Mouse (Mus musculus) adipocyte (in vitro differentiated cells): ENCODE results near the gene Ces1d.

Experiments
- DNase-seq: peaks from one replicate; pipeline ENCODE4 v3.0.0-alpha.2; 2016; ENCODE audit warnings: low spot score

Ces1d gene

DNA sequence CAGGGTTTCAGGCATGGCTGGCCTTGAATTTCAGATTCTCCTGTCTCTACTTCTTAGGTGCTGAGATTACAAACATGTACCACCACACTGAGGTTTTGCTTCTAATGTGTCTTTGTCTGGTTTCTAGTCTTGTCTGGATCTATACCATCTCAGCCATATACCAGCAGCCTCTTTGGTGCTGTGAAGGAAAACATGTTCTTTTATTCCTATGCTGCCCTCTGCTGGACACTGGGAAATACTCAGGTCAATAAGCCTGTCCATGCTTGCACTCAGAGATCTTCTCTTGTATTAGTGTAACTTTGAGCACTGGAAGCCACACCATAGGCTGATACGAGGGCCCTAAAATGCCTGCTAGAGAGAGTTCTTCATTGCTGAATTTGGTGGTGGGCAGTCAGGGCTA lies 56.9 kb downstream of the Ces1d start:
- DNase-seq = peak; percentile 78

GRCm38 (mm10) chr8:93132196-93132595 lies 65.4 kb downstream of the Ces1d start:
- DNase-seq = no peak

DNA sequence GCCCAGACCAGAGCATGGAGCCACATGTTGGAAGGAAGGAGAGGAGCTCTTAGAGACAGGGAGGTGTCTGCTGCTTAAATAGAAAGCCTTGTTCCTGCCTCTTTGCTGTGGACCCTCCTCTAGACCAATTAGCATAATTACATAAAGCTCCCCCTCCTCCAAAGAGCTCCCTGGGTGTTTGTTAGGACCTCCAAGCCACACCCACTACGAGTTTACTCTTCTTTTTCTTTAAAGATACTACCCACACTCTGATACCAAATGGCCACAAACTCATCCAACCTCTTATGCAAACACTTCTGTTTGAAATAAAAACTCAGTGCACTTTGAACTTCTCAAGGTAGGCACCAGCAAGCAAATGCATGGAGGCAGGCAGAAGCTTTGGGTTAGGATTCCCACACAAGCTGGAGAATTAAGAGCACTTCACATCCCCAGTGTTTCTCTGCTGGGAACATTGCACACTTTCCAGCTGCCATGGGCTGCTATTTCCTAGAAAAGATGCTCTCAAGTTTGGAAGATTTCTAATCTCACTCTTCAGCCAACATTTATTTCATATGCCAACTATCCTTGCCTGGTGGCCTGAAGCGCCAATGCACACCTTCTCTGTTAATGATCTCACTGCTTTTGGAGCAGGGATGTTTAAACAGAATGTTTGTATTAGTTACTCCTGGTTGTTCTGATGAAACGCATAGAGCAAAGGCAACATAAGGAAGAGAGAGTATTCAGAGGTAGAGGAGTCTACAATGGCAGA lies 66.2 kb downstream of the Ces1d start, which contains the start of gene Ces1c:
TSS of gene Ces1c (minus strand) at position 51 of the 748 bp plus-strand sequence.
- no peak for DNase-seq

DNA sequence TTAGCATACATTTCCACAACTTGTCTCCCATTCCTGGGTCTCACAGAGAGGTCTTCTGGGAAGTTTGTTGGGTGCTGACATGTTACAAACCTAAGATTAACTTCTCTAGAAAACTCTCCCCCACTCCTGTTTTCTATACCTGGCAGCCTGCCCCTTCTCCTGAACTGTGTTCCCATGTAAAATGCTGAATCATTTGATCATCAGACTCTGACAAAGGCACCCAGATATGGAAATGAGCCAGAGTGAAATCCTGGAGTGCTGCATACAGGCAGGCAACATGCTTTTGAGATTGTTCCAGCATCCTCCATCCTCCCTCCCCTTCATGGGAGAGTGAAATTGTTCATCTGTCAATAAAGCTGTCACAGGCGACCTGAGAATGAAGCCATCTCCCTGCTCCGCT lies 71.2 kb downstream of the Ces1d start:
- no peak for DNase-seq

GRCm38 (mm10) chr8:93122005-93122404 lies 75.6 kb downstream of the Ces1d start:
- DNase-seq = no peak
